9 mouse cellular contexts compared by ENCODE assay signal in the genomic region with DNA sequence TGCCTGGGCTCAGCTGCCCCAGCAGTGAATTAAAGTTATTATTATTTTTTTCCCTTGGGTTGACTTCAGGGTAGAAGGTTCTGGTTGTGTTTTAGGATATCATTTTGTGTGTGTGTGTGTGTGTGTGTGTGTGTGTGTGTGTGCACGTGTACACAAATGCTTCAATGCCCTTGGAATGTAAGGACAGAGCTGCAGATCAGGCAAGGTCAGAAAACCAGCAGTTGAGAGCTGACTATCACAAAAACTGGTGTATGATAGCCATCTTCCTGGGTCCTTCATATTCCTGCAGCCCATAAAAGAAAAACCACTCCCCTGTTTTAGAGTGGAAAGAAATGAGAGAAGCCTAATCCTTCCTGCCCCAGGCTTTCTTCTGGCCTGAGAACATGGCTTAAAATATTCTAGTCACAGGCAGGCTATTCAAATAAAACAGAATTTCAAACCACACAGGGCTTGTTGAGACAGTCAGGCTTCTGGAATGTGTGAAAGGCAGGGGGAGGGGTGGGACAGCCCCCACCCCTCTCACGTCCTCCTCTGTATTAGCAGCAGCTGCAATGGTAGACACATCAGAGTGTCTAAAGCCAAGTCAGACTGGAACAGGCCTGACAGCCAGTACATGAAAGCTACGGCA.
DNase-seq lines count a peak whose midpoint lies in the region; ATAC-seq and TF ChIP-seq lines count a peak whose summit lies in the region.
"Had no signal": no experiment of that assay in that cellular context is flagged by ENCODE, and none has a peak within 500 bp of the region (broad histone marks: within the 10 kb centered on the region; RNA-seq: fewer than 3 reads in every experiment).

No protein-coding gene starts in this region.

- no peak overlapping the region for H3K9ac ChIP-seq in intestine, embryonic 14.5 days (ENCODE audit: low read length)
- H3K9ac ChIP-seq in intestine, embryonic 16.5 days (ENCODE audit: low read depth, low read length): no peak overlapping the region
- no peak overlapping the region for H3K9ac ChIP-seq in embryonic facial prominence, embryonic 12.5 days
- H3K9ac ChIP-seq in hindbrain, embryonic 16.5 days (ENCODE audit: low read depth, low read length): no peak overlapping the region

- no peaks in the 10 kb centered on the region for H3K9me3 ChIP-seq in intestine, embryonic 14.5 days (ENCODE audit: control insufficient read depth, low read length)
- no peaks in the 10 kb centered on the region for H3K9me3 ChIP-seq in intestine, embryonic 16.5 days (ENCODE audit: control insufficient read depth, low read length)
- no peaks in the 10 kb centered on the region for H3K9me3 ChIP-seq in embryonic facial prominence, embryonic 12.5 days
- H3K9me3 ChIP-seq in hindbrain, embryonic 16.5 days (ENCODE audit: control insufficient read depth, low read length): no peaks in the 10 kb centered on the region

- intact Hi-C loops in gastrocnemius, adult 2 months (cut with DNase I): no loop called here

- TF ChIP-seq CTCF in gastrocnemius, adult 2 months (IDR thresholded peaks at IDR 0.05): no peak

- DNase-seq in intestine, embryonic 14.5 days (ENCODE audit: low spot score): no peak
- no peak for DNase-seq in adrenal gland, postnatal 14 days
- no peak for DNase-seq in cerebellum, postnatal 25 days
- DNase-seq in gastrocnemius, adult 2 months: no peak

- H3ac ChIP-seq in myocyte (ENCODE audit: control insufficient read depth, insufficient read length): no peak overlapping the region

- TF ChIP-seq POLR2A in myocyte (IDR thresholded peaks at IDR 0.05; ENCODE audit: insufficient read length, low read depth): no peak

- no peak overlapping the region; the same call in 1 of the 2 replicates for H3K27ac ChIP-seq in intestine, embryonic 14.5 days (ENCODE audit: low read depth)
- no peak overlapping the region for H3K27ac ChIP-seq in intestine, embryonic 16.5 days (ENCODE audit: low read length)
- peak overlapping the region; percentile 65 for H3K27ac ChIP-seq in embryonic facial prominence, embryonic 12.5 days
- H3K27ac ChIP-seq in hindbrain, embryonic 16.5 days (ENCODE audit: low read depth, low read length): peak overlapping the region; percentile 2; the same call in 1 of the 2 replicates
- H3K27ac ChIP-seq in gastrocnemius, adult 2 months: no peak overlapping the region

- no peak overlapping the region for H3K4me3 ChIP-seq in intestine, embryonic 14.5 days (ENCODE audit: low read depth, low read length)
- no peak overlapping the region for H3K4me3 ChIP-seq in intestine, embryonic 16.5 days (ENCODE audit: low read length)
- no peak overlapping the region for H3K4me3 ChIP-seq in embryonic facial prominence, embryonic 12.5 days
- no peak overlapping the region for H3K4me3 ChIP-seq in hindbrain, embryonic 16.5 days (ENCODE audit: low read length)
- no peak overlapping the region for H3K4me3 ChIP-seq in myocyte
- H3K4me3 ChIP-seq in gastrocnemius, adult 2 months: no peak overlapping the region

- ATAC-seq in intestine, embryonic 14.5 days (replicated peaks; ENCODE audit: low FRiP score, low TSS enrichment, low read depth): 0 out of 2 replicates have a peak, but pooled peaks have one; percentile 40
- ATAC-seq in intestine, embryonic 16.5 days: no peak
- peak; percentile 83; the same call in 1 of the 2 replicates for ATAC-seq in embryonic facial prominence, embryonic 12.5 days (ENCODE audit: insufficient number of reproducible peaks, insufficient read depth, low FRiP score, low TSS enrichment)
- ATAC-seq in hindbrain, embryonic 16.5 days: peak; percentile 91
- ATAC-seq: lung, postnatal 0 days had no signal

- 23% methylated on average over 3 of the region's 3 CpGs for WGBS in intestine, embryonic 14.5 days
- 29% methylated on average over 3 of the region's 3 CpGs for WGBS in intestine, embryonic 16.5 days
- 25% methylated on average over 3 of the region's 3 CpGs for WGBS in embryonic facial prominence, embryonic 12.5 days
- WGBS in hindbrain, embryonic 16.5 days: 20% methylated on average over 3 of the region's 3 CpGs

- H3K36me3 ChIP-seq in intestine, embryonic 14.5 days (ENCODE audit: control insufficient read depth, insufficient read depth, low read length): no peaks in the 10 kb centered on the region
- H3K36me3 ChIP-seq in intestine, embryonic 16.5 days (ENCODE audit: control insufficient read depth, insufficient read depth, low read length): no peaks in the 10 kb centered on the region
- no peaks in the 10 kb centered on the region for H3K36me3 ChIP-seq in embryonic facial prominence, embryonic 12.5 days
- no peaks in the 10 kb centered on the region for H3K36me3 ChIP-seq in hindbrain, embryonic 16.5 days (ENCODE audit: control insufficient read depth, insufficient read depth, low read length)
- no peaks in the 10 kb centered on the region for H3K36me3 ChIP-seq in myocyte (ENCODE audit: control insufficient read depth, insufficient read depth)

- no peak overlapping the region for H3K4me2 ChIP-seq in intestine, embryonic 14.5 days (ENCODE audit: low read length)
- H3K4me2 ChIP-seq in intestine, embryonic 16.5 days (ENCODE audit: low read depth, low read length): no peak overlapping the region
- no peak overlapping the region for H3K4me2 ChIP-seq in embryonic facial prominence, embryonic 12.5 days (replicated peaks)
- H3K4me2 ChIP-seq in hindbrain, embryonic 16.5 days (ENCODE audit: low read length): no peak overlapping the region
- peak overlapping the region; percentile 3 for H3K4me2 ChIP-seq in myocyte (ENCODE audit: low read depth)

- no peaks in the 10 kb centered on the region for H3K27me3 ChIP-seq in intestine, embryonic 14.5 days (replicated peaks; ENCODE audit: control insufficient read depth, insufficient read depth, low read length)
- no peaks in the 10 kb centered on the region for H3K27me3 ChIP-seq in intestine, embryonic 16.5 days (replicated peaks; ENCODE audit: control insufficient read depth, insufficient read depth, low read length)
- H3K27me3 ChIP-seq in embryonic facial prominence, embryonic 12.5 days: no peaks in the 10 kb centered on the region
- no peaks in the 10 kb centered on the region; the same call in 1 of the 2 replicates for H3K27me3 ChIP-seq in hindbrain, embryonic 16.5 days (replicated peaks; ENCODE audit: control insufficient read depth, insufficient read depth, low read length)
- no peaks in the 10 kb centered on the region for H3K27me3 ChIP-seq in myocyte (ENCODE audit: control insufficient read depth, insufficient read depth, insufficient read length)

- H3K79me2 ChIP-seq in myocyte (ENCODE audit: control insufficient read depth, insufficient read depth): no peaks in the 10 kb centered on the region

- H3K4me1 ChIP-seq in intestine, embryonic 14.5 days (replicated peaks; ENCODE audit: control insufficient read depth, insufficient read depth, low read length): 0 out of 2 replicates have a peak, but pooled peaks cover 3% of the 10 kb centered on the region
- H3K4me1 ChIP-seq in intestine, embryonic 16.5 days (ENCODE audit: control insufficient read depth, insufficient read depth, low read length): 0 out of 2 replicates have a peak, but pooled peaks cover 2% of the 10 kb centered on the region
- peaks cover 16% of the 10 kb centered on the region for H3K4me1 ChIP-seq in embryonic facial prominence, embryonic 12.5 days
- peaks cover 4% of the 10 kb centered on the region; the same call in 1 of the 2 replicates for H3K4me1 ChIP-seq in hindbrain, embryonic 16.5 days (ENCODE audit: control insufficient read depth, insufficient read depth, low read depth, low read length)

TF ChIP-seq in myocyte, 11 proteins besides CTCF, POLR2A, EP300 and RAD21:
- TF ChIP-seq MYOG (IDR thresholded peaks at IDR 0.05; ENCODE audit: control insufficient read depth in 1 of 3, insufficient read depth in 1 of 3, insufficient read length in 2 of 3, low read depth in 2 of 3) (peak in 1 of 3 experiments; percentile 80), TCF12 (IDR thresholded peaks at IDR 0.05; ENCODE audit: insufficient read depth, poor library complexity, severe bottlenecking) (peak; percentile 47), MAX (IDR thresholded peaks at IDR 0.05; ENCODE audit: low read depth) (no peak), MYOD1 (IDR thresholded peaks at IDR 0.05; ENCODE audit: control insufficient read depth in 1 of 3, insufficient read length in 2 of 3, low read depth in 2 of 3) (peak in 2 of 3 experiments; percentile 47 to 81), POLR2AphosphoS2 (IDR thresholded peaks at IDR 0.05; ENCODE audit: insufficient read length, low read depth) (no peak), TCF3 (IDR thresholded peaks at IDR 0.05; ENCODE audit: insufficient read length, low read depth) (peak; percentile 32), CEBPB (IDR thresholded peaks at IDR 0.05; ENCODE audit: insufficient read depth, poor library complexity, severe bottlenecking) (no peak)

Comparison
In these comparisons a context has a peak if more than half of its experiments do, and no peak if none do; other contexts are left out.
1. H3K27ac ChIP-seq: peak in embryonic facial prominence, embryonic 12.5 days (single experiment) and hindbrain, embryonic 16.5 days (single experiment); none in intestine, embryonic 14.5 days (single experiment), intestine, embryonic 16.5 days (single experiment) and gastrocnemius, adult 2 months (single experiment).